Mouse (Mus musculus) myocyte (in vitro differentiated cells): Measurements from ENCODE around the gene Gypa. TPM values are rescaled to one million over a fixed set of nuclear protein-coding genes. Genes with fewer than 3 reads are reported as not detected.

Experiments used
- H3K27me3 ChIP-seq: one replicate; pipeline ENCODE4 v1.6.1; 2011; ENCODE audit not compliant: control insufficient read depth, insufficient read depth, insufficient read length
- H3K36me3 ChIP-seq: one replicate; pipeline ENCODE4 v1.6.1; 2011; ENCODE audit not compliant: control insufficient read depth, insufficient read depth
- H3K4me2 ChIP-seq: one replicate; pipeline ENCODE4 v1.6.1; 2011; ENCODE audit warnings: low read depth, control low read depth
- H3K4me3 ChIP-seq: one replicate; pipeline ENCODE4 v1.5.1; 2011; ENCODE audit warnings: mild to moderate bottlenecking, control low read depth, moderate library complexity
- H3K79me2 ChIP-seq: one replicate; pipeline ENCODE4 v1.6.1; 2011; ENCODE audit not compliant: control insufficient read depth, insufficient read depth
- H3ac ChIP-seq: one replicate; pipeline ENCODE4 v1.6.1; 2011; ENCODE audit not compliant: control insufficient read depth, insufficient read length
- CEBPB ChIP-seq: IDR thresholded peaks from 2 replicates; pipeline ENCODE4 v1.6.1; 2011; ENCODE audit warnings: mild to moderate bottlenecking, moderate library complexity; ENCODE audit not compliant: poor library complexity, insufficient read depth, severe bottlenecking
- E2F4 ChIP-seq: IDR thresholded peaks from one replicate; pipeline ENCODE4 v1.6.1; 2011; ENCODE audit warnings: mild to moderate bottlenecking, control low read depth, moderate library complexity; ENCODE audit not compliant: insufficient read depth
- MAX ChIP-seq: IDR thresholded peaks from one replicate; pipeline ENCODE4 v1.6.1; 2011; ENCODE audit warnings: low read depth, mild to moderate bottlenecking, control low read depth
- MYOD1 ChIP-seq, 3 experiments: IDR thresholded peaks; one replicate each; pipeline ENCODE4 v1.6.1; 2011; ENCODE audit warnings: control low read depth in 2 of 3, low read depth in 2 of 3, mild to moderate bottlenecking in 2 of 3, moderate library complexity in 1 of 3; ENCODE audit not compliant: insufficient read length in 2 of 3, control insufficient read depth in 1 of 3
- MYOG ChIP-seq, 3 experiments: IDR thresholded peaks; one replicate each; pipeline ENCODE4 v1.6.1; 2011; ENCODE audit warnings: control low read depth in 2 of 3, low read depth in 2 of 3, mild to moderate bottlenecking in 2 of 3; ENCODE audit not compliant: insufficient read length in 2 of 3, control insufficient read depth in 1 of 3, insufficient read depth in 1 of 3
- POLR2A ChIP-seq: IDR thresholded peaks from one replicate; pipeline ENCODE4 v1.6.1; 2011; ENCODE audit warnings: low read depth, mild to moderate bottlenecking, control low read depth, moderate library complexity; ENCODE audit not compliant: insufficient read length
- POLR2AphosphoS2 ChIP-seq: IDR thresholded peaks from one replicate; pipeline ENCODE4 v1.6.1; 2011; ENCODE audit warnings: low read depth, control low read depth; ENCODE audit not compliant: insufficient read length
- REST ChIP-seq: IDR thresholded peaks from one replicate; pipeline ENCODE4 v1.6.1; 2011; ENCODE audit warnings: mild to moderate bottlenecking, control low read depth, moderate library complexity; ENCODE audit not compliant: insufficient read depth, insufficient read length
- SRF ChIP-seq: IDR thresholded peaks from one replicate; pipeline ENCODE4 v1.6.1; 2011; ENCODE audit warnings: low read depth; ENCODE audit not compliant: control insufficient read depth, insufficient read length
- TCF12 ChIP-seq: IDR thresholded peaks from one replicate; pipeline ENCODE4 v1.6.1; 2011; ENCODE audit warnings: mild to moderate bottlenecking, control low read depth; ENCODE audit not compliant: poor library complexity, insufficient read depth, severe bottlenecking
- TCF3 ChIP-seq: IDR thresholded peaks from one replicate; pipeline ENCODE4 v1.6.1; 2011; ENCODE audit warnings: low read depth, control low read depth; ENCODE audit not compliant: insufficient read length
- USF1 ChIP-seq: IDR thresholded peaks from one replicate; pipeline ENCODE4 v1.6.1; 2011; ENCODE audit warnings: low read depth, mild to moderate bottlenecking, control low read depth, moderate library complexity
- polyA plus RNA-seq: library from polyadenylated mRNA; unstranded; fragments of >200 nt; fragmentation: generic; extraction: Trizol; gene quantifications from one replicate; pipeline ENCODE4 v1.2.1, GENCODE M21; 2012; ENCODE audit warnings: missing spikeins

Gene Gypa
- polyA plus RNA-seq, 1 experiment: not detected

DNA sequence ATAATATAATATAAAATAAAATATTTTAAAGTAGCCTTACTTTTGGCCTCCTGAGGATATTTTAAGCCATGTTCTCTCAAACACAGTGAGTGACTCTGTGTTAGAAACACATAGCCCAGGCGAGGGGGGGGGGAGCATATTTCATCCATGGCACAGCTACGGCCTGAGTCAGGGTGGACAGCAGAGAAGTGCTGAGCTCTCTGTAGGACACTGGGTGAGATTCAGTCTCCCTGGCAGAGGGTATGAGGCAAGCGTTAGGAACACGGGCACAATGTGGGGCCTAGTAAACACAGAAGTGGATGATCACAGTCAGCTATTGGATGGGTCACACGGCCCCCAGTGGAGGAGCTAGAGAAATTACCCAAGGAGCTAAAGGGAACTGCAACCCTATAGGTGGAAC is 1.2 kb downstream of the Gypa start:
- H3K27me3 ChIP-seq: no peaks in the 10 kb centered on the region
- no peak overlapping the region for H3ac ChIP-seq
- TF ChIP-seq TCF12: no peak
- TF ChIP-seq POLR2A: no peak
- no peak for TF ChIP-seq TCF3
- TF ChIP-seq MYOG (IDR thresholded peaks at IDR 0.05; ENCODE audit: control insufficient read depth in 1 of 3, insufficient read depth in 1 of 3, insufficient read length in 2 of 3, low read depth in 2 of 3): no peak
- no peak for TF ChIP-seq MAX
- no peak overlapping the region for H3K4me2 ChIP-seq
- no peaks in the 10 kb centered on the region for H3K36me3 ChIP-seq
- no peak overlapping the region for H3K4me3 ChIP-seq
- H3K79me2 ChIP-seq: no peaks in the 10 kb centered on the region

GRCm38 (mm10) chr8:80495527-80495926 is 1.9 kb downstream of the Gypa start:
- Histone ChIP-seq H3K4me3 (no peak overlapping the region), H3K36me3 (no peaks in the 10 kb centered on the region), H3ac (no peak overlapping the region), H3K79me2 (no peaks in the 10 kb centered on the region), H3K27me3 (no peaks in the 10 kb centered on the region), H3K4me2 (no peak overlapping the region)
- TF ChIP-seq E2F4 (no peak), TCF3 (no peak), USF1 (no peak), SRF (no peak), TCF12 (no peak), MYOD1 (IDR thresholded peaks at IDR 0.05; ENCODE audit: control insufficient read depth in 1 of 3, insufficient read length in 2 of 3, low read depth in 2 of 3) (no peak)

DNA sequence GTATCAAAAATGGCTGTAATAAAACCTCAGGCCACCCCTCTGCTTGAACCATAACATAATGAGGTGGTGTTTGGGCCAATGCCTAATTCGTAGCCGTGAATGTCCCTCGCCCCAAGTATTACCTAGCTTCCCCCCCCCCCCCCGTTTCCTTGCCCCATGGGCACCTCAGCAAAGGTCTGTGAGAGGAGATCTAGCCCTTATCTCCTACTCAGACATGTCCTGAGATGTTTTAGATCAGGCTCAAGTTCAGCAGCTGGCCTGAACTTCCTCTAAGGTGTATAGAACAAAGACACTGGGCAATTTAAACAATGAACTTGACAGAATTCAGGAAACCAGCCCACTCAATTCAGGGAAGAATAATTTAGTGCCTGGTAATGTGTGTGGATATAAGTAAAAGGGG is 3.7 kb downstream of the Gypa start:
- H3K79me2 ChIP-seq: no peaks in the 10 kb centered on the region
- H3K27me3 ChIP-seq: no peaks in the 10 kb centered on the region
- no peak overlapping the region for H3K4me2 ChIP-seq
- no peak for TF ChIP-seq POLR2AphosphoS2
- TF ChIP-seq TCF12: no peak
- no peak for TF ChIP-seq SRF
- no peak for TF ChIP-seq MYOG (IDR thresholded peaks at IDR 0.05; ENCODE audit: control insufficient read depth in 1 of 3, insufficient read depth in 1 of 3, insufficient read length in 2 of 3, low read depth in 2 of 3)
- no peak for TF ChIP-seq REST
- no peak for TF ChIP-seq CEBPB
- TF ChIP-seq POLR2A: no peak
- no peak for TF ChIP-seq MYOD1 (IDR thresholded peaks at IDR 0.05; ENCODE audit: control insufficient read depth in 1 of 3, insufficient read length in 2 of 3, low read depth in 2 of 3)
- no peak for TF ChIP-seq TCF3
- TF ChIP-seq E2F4: no peak
- no peak overlapping the region for H3K4me3 ChIP-seq
- no peak overlapping the region for H3ac ChIP-seq
- no peaks in the 10 kb centered on the region for H3K36me3 ChIP-seq

- Histone ChIP-seq H3K4me3 (no peak overlapping the region), H3K36me3 (no peaks in the 10 kb centered on the region), H3K4me2 (no peak overlapping the region), H3K27me3 (no peaks in the 10 kb centered on the region), H3ac (no peak overlapping the region), H3K79me2 (no peaks in the 10 kb centered on the region)
- TF ChIP-seq TCF12 (no peak), SRF (no peak), REST (no peak), MAX (no peak), MYOG (IDR thresholded peaks at IDR 0.05; ENCODE audit: control insufficient read depth in 1 of 3, insufficient read depth in 1 of 3, insufficient read length in 2 of 3, low read depth in 2 of 3) (no peak), TCF3 (no peak), POLR2A (no peak), CEBPB (no peak), MYOD1 (IDR thresholded peaks at IDR 0.05; ENCODE audit: control insufficient read depth in 1 of 3, insufficient read length in 2 of 3, low read depth in 2 of 3) (no peak), USF1 (no peak), POLR2AphosphoS2 (no peak), E2F4 (no peak)
Measured at GRCm38 (mm10) chr8:80500244-80500643, 6.7 kb downstream of the Gypa start.

DNA sequence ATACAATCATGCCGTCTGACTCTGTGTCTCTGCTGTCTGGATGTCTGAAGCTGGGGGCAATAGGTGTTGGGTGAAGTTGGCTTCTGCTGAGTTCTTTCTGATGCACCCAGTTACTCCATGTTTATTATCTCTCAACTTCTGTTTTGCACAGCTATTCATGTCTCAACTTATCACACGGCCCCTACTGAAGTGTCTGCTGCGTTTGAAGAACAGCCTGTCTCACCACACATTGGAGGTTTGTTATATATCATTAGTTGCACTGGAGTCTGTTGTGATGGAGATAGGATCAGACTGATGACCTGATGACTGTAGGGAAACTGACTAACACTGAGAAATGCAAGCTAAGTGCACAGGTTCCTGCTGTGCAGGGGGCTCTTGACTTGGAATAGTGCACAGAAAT is 7.2 kb downstream of the Gypa start:
- TF ChIP-seq E2F4 (no peak), MYOG (IDR thresholded peaks at IDR 0.05; ENCODE audit: control insufficient read depth in 1 of 3, insufficient read depth in 1 of 3, insufficient read length in 2 of 3, low read depth in 2 of 3) (no peak), POLR2A (no peak), REST (no peak), CEBPB (no peak), MYOD1 (IDR thresholded peaks at IDR 0.05; ENCODE audit: control insufficient read depth in 1 of 3, insufficient read length in 2 of 3, low read depth in 2 of 3) (no peak), SRF (no peak), TCF12 (no peak)
- no peaks in the 10 kb centered on the region for H3K36me3 ChIP-seq
- no peaks in the 10 kb centered on the region for H3K27me3 ChIP-seq
- no peak overlapping the region for H3K4me2 ChIP-seq
- no peaks in the 10 kb centered on the region for H3K79me2 ChIP-seq
- H3ac ChIP-seq: no peak overlapping the region
- no peak overlapping the region for H3K4me3 ChIP-seq
